Mouse (Mus musculus): ENCODE measurements around the gene Slc9a1. TPM values are rescaled to one million over a fixed set of nuclear protein-coding genes. Genes with fewer than 3 reads are reported as not detected.

Slc9a1 gene
- total and polyA plus RNA-seq, 3 experiments, result 3.1 to 14.0 TPM; not detected in 1

GRCm38 (mm10) chr4:133353367-133354365 lies 15.8 kb upstream of the Slc9a1 start, which contains the start of gene Wdtc1 (continued):
- TF ChIP-seq EP300 (IDR thresholded peaks at IDR 0.05; ENCODE audit: low read depth in 1 of 2, low read length in 2 of 2) (peak; percentile 30 to 32; a peak in 2 of 4 replicates), MXI1 (IDR thresholded peaks at IDR 0.05; ENCODE audit: low read depth, low read length) (0 out of 2 replicates have a peak, but pooled peaks have one; percentile 19), ELF1 (IDR thresholded peaks at IDR 0.05; ENCODE audit: low read depth, low read length) (no peak), JUND (IDR thresholded peaks at IDR 0.05; ENCODE audit: low read depth, low read length) (no peak), MYB (IDR thresholded peaks at IDR 0.05; ENCODE audit: low read depth, low read length) (no peak), CHD2 (IDR thresholded peaks at IDR 0.05; ENCODE audit: low read length) (no peak), KAT2A (conservative IDR thresholded peaks at IDR 0.05; ENCODE audit: low read depth, low read length) (no peak), ZMIZ1 (IDR thresholded peaks at IDR 0.05; ENCODE audit: low read depth, low read length) (no peak), RAD21 (IDR thresholded peaks at IDR 0.05; ENCODE audit: low read depth, low read length) (no peak), BHLHE40 (IDR thresholded peaks at IDR 0.05; ENCODE audit: borderline replicate concordance, low read depth, low read length) (0 out of 2 replicates have a peak, but pooled peaks have one; percentile 18)

GRCm38 (mm10) chr4:133354641-133355040 lies 14.9 kb upstream of the Slc9a1 start:
- Histone ChIP-seq H3K4me1 (ENCODE audit: control insufficient read depth in 1 of 2, insufficient read depth in 2 of 2, low read length in 2 of 2) (peaks cover 0 to 12% of the 10 kb centered on the region in 2 experiments; a peak in 2 of 4 replicates), H3K9ac (ENCODE audit: control insufficient read depth, low read depth, low read length, poor library complexity, severe bottlenecking) (no peak overlapping the region), H3K4me3 (ENCODE audit: control insufficient read depth in 1 of 2, insufficient read depth in 1 of 2, low read depth in 2 of 2, low read length in 2 of 2) (no peak overlapping the region), H3K9me3 (replicated peaks; ENCODE audit: insufficient read depth, low read length) (no peaks in the 10 kb centered on the region), H3K36me3 (ENCODE audit: control insufficient read depth in 1 of 2, insufficient read depth in 2 of 2, low read length in 2 of 2) (peaks cover 0 to 8% of the 10 kb centered on the region in 2 experiments; a peak in 2 of 4 replicates), H3K27ac (ENCODE audit: control insufficient read depth, low read depth, low read length) (no peak overlapping the region), H3K79me2 (ENCODE audit: control insufficient read depth, insufficient read depth, low read length, poor library complexity) (no peaks in the 10 kb centered on the region), H3K27me3 (ENCODE audit: control insufficient read depth in 1 of 2, insufficient read depth in 2 of 2, low read length in 2 of 2) (no peaks in the 10 kb centered on the region)
- TF ChIP-seq ELF1 (IDR thresholded peaks at IDR 0.05; ENCODE audit: low read depth, low read length) (no peak), UBTF (IDR thresholded peaks at IDR 0.05; ENCODE audit: borderline replicate concordance, insufficient read depth, low read depth, low read length) (no peak), TCF12 (IDR thresholded peaks at IDR 0.05; ENCODE audit: low read depth, low read length) (no peak), BHLHE40 (IDR thresholded peaks at IDR 0.05; ENCODE audit: borderline replicate concordance, low read depth, low read length) (no peak), JUND (IDR thresholded peaks at IDR 0.05; ENCODE audit: low read depth, low read length) (no peak), CHD2 (IDR thresholded peaks at IDR 0.05; ENCODE audit: low read length) (no peak), NELFE (IDR thresholded peaks at IDR 0.05; ENCODE audit: low read depth, low read length) (no peak), E2F4 (IDR thresholded peaks at IDR 0.05; ENCODE audit: borderline replicate concordance, low read depth, low read length) (no peak), HCFC1 (IDR thresholded peaks at IDR 0.05; ENCODE audit: low read depth, low read length) (no peak), ZMIZ1 (IDR thresholded peaks at IDR 0.05; ENCODE audit: low read depth, low read length) (no peak), MEF2A (IDR thresholded peaks at IDR 0.05; ENCODE audit: extremely low read depth, insufficient replicate concordance, low read depth, low read length, poor library complexity, severe bottlenecking) (no peak), USF1 (IDR thresholded peaks at IDR 0.05; ENCODE audit: low read depth, low read length) (no peak), RCOR1 (IDR thresholded peaks at IDR 0.05; ENCODE audit: low read depth, low read length) (no peak), MYC (IDR thresholded peaks at IDR 0.05; ENCODE audit: low read depth, low read length) (no peak), CTCF (IDR thresholded peaks at IDR 0.05 in 2 of 3, conservative IDR thresholded peaks at IDR 0.05 in 1 of 3; ENCODE audit: control insufficient read depth in 1 of 3, insufficient read depth in 1 of 3, low read depth in 2 of 3, low read length in 3 of 3, poor library complexity in 1 of 3, severe bottlenecking in 1 of 3) (no peak), TBP (IDR thresholded peaks at IDR 0.05; ENCODE audit: low read depth, low read length) (no peak), POLR2AphosphoS5 (IDR thresholded peaks at IDR 0.05; ENCODE audit: borderline replicate concordance, low read depth, low read length) (no peak), RAD21 (IDR thresholded peaks at IDR 0.05; ENCODE audit: low read depth, low read length) (no peak), MYB (IDR thresholded peaks at IDR 0.05; ENCODE audit: low read depth, low read length) (no peak), MAX (IDR thresholded peaks at IDR 0.05; ENCODE audit: low read length) (no peak)
- DNase-seq (ENCODE audit: low read depth, low spot score), result no peak
